Mouse (Mus musculus) forebrain, embryonic 15.5 days (tissue): Measurements from ENCODE around the gene Lman1l. TPM values are rescaled to one million over a fixed set of nuclear protein-coding genes. Genes with fewer than 3 reads are reported as not detected.

Experiments used
- ATAC-seq: fragments of 200-750 bp; cut with Nextera tagmentation; replicated peaks from 2 replicates; pipeline ENCODE4 v1.8.0; 2017; ENCODE audit warnings: mild to moderate bottlenecking, moderate TSS enrichment, moderate library complexity
- H3K27ac ChIP-seq: fragments of 300-500 bp; sonication (generic); replicated peaks from 2 replicates; pipeline ENCODE4 v1.5.1; 2015; ENCODE audit warnings: mild to moderate bottlenecking, inconsistent platforms
- H3K27me3 ChIP-seq: fragments of 300-500 bp; sonication (generic); 2 replicates; pipeline ENCODE4 v1.6.1; 2015; ENCODE audit warnings: inconsistent platforms
- H3K36me3 ChIP-seq: fragments of 300-500 bp; sonication (generic); 2 replicates; pipeline ENCODE4 v1.6.1; 2015; ENCODE audit warnings: mild to moderate bottlenecking, inconsistent platforms
- H3K4me1 ChIP-seq: fragments of 300-500 bp; sonication (generic); 2 replicates; pipeline ENCODE4 v1.6.1; 2015; ENCODE audit warnings: inconsistent platforms
- H3K4me2 ChIP-seq: fragments of 300-500 bp; sonication (generic); replicated peaks from 2 replicates; pipeline ENCODE4 v1.6.1; 2015; ENCODE audit warnings: mild to moderate bottlenecking, inconsistent platforms
- H3K4me3 ChIP-seq: fragments of 300-500 bp; sonication (generic); 2 replicates; pipeline ENCODE4 v1.5.1; 2015; ENCODE audit warnings: mild to moderate bottlenecking, inconsistent platforms
- H3K9ac ChIP-seq: fragments of 300-500 bp; sonication (generic); replicated peaks from 2 replicates; pipeline ENCODE4 v1.6.1; 2015; ENCODE audit warnings: mild to moderate bottlenecking, inconsistent platforms
- H3K9me3 ChIP-seq: fragments of 300-500 bp; sonication (generic); 2 replicates; pipeline ENCODE4 v1.6.1; 2016; ENCODE audit warnings: inconsistent platforms
- WGBS: fragments of 180-500 bp; shearing (Covaris S2); methylation state at CpG from one replicate; pipeline ENCODE4 v1.1.7; 2015; ENCODE audit warnings: mixed read lengths; 5-methylcytosine and 5-hydroxymethylcytosine counted together
- polyA plus RNA-seq: library from polyadenylated mRNA; unstranded; fragments of >200 nt; fragmentation: Nextera tagmentation; extraction: Ambion mirVana; gene quantifications from 2 replicates; pipeline ENCODE4 v1.2.1, GENCODE M21; 2015

The Lman1l gene
- polyA plus RNA-seq, 1 experiment from 2014 or later: not detected

DNA sequence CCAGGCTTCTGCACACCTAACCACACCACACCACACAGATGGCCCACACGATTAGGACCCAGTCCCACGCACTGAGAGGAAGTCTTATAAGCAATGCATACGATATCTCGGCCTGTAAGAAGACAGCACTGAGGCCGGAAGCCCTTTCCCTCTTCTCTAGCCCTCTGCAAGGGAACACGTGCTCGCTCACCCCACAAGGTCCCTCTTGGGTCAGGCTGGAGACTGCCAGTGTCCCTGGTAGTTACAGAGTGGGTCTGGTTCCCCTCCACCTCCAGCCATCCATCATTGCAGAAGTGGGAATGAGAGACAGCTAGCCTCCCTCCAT, 23.2 kb upstream of the Lman1l start:
- no peaks in the 10 kb centered on the region for H3K27me3 ChIP-seq
- peaks cover 60% of the 10 kb centered on the region for H3K4me1 ChIP-seq
- H3K4me3 ChIP-seq: peak overlapping the region; percentile 92
- no peaks in the 10 kb centered on the region; the same call in 1 of the 2 replicates for H3K36me3 ChIP-seq
- peak overlapping the region; percentile 77 for H3K4me2 ChIP-seq
- H3K9me3 ChIP-seq: no peaks in the 10 kb centered on the region
- H3K27ac ChIP-seq: no peak overlapping the region
- no peak for ATAC-seq
- H3K9ac ChIP-seq: peak overlapping the region; percentile 99
- WGBS: 69% methylated on average over 7 of the region's 7 CpGs

DNA sequence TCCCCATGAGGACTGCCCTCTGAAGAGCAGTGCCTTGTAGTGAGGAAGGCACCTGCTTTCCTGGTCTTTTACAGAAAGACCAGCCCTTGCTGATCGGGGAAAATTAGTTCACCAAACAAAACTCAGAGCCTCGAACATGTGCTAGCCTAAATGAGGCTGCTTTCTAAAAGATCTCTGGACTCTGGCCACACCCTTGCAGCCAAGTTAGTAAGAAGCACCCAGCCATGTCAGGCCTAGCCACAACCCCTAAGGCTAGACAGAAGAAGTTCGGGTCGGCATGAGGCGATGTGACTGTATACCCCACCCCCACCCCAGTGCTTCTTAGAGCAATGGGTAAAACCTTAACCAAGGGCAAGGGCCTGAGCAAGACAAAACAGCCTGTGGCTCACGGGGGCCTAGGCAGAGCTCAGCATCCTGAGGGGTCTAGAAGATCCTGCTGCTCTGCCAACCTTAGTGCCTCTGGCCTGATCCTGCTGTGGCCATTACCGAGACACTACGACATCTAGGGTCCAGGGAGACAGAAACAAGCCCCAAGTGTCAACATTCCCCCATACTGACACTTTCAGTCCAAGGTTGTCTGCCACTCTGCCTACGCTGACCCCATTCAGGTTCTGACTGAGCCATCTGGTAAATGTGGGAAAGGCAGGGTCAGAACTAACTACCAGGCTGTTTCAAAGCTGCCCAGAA, 22.7 kb upstream of the Lman1l start:
- Histone ChIP-seq H3K4me1 (peaks cover 65% of the 10 kb centered on the region), H3K9me3 (no peaks in the 10 kb centered on the region), H3K27ac (no peak overlapping the region), H3K27me3 (no peaks in the 10 kb centered on the region), H3K4me3 (peak overlapping the region; percentile 92), H3K36me3 (no peaks in the 10 kb centered on the region; the same call in 1 of the 2 replicates), H3K9ac (peak overlapping the region; percentile 99), H3K4me2 (peak overlapping the region; percentile 77)
- 72% methylated on average over 9 of the region's 9 CpGs for WGBS
- no peak for ATAC-seq

DNA sequence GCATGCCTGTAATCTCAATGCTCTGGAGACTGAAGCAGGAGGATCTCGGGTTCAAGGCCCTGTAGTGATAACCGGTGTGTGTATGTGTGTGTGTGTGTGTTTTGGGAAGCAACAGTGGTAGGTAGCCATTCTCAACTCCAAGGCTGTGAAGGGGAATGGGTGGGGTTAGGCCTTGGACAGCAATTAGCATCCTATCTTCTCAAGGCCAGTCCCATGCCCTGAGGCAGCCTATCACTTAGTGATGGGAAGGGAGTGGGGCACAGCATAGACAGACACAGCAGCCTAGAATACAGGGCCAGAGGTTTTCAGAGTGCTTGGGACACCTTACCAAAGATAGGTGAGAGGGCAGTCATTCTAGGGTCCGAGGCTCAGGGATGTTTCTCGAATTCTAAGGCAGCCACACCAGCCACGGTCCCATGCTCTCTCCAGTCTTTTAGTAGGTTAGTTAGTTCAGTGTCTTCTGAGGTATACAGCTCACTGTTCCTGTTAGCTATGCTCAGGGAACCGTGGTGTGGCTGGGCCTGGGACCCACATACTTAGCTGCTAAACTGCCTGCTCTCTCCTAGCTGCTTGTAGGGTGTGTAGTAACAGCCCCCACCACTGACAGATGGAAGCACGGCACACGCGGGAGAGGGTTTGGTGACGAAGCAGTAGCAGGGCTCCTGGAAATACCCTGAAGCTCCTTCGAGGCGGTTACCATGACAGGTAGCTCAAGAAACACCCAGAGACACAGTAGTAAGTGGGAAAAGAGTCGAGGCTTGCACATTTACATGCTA, 21.4 kb upstream of the Lman1l start:
- H3K36me3 ChIP-seq: no peaks in the 10 kb centered on the region; the same call in 1 of the 2 replicates
- H3K27ac ChIP-seq: no peak overlapping the region
- H3K9ac ChIP-seq: no peak overlapping the region; the same call in 1 of the 2 replicates
- H3K9me3 ChIP-seq: no peaks in the 10 kb centered on the region
- no peak overlapping the region for H3K4me2 ChIP-seq
- H3K4me1 ChIP-seq: peaks cover 78% of the 10 kb centered on the region
- ATAC-seq: no peak
- H3K4me3 ChIP-seq: no peak overlapping the region
- no peaks in the 10 kb centered on the region for H3K27me3 ChIP-seq
- WGBS: 85% methylated on average over 13 of the region's 13 CpGs

DNA sequence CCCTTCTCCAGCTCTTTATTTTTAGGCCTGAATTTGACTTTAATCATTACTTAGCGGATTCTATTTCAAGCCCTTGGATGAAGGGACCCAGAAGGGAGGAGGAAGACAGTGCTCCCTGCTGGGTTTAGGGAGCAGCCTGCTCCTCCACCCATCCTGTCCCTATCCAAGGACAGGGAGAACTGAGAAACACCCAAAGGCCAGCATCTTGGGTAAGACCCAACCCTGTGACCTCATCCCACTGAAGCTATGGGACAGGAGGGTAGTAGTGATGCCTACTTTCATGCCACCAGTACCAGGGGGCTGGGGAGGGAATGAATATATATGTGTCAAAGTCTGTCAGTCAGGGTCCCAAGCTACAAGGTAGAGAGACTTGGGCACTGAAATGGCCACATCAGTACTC, 20.4 kb upstream of the Lman1l start:
- Histone ChIP-seq H3K4me1 (peaks cover 79% of the 10 kb centered on the region), H3K4me3 (no peak overlapping the region), H3K9me3 (no peaks in the 10 kb centered on the region), H3K9ac (peak overlapping the region; percentile 27), H3K4me2 (no peak overlapping the region), H3K36me3 (no peaks in the 10 kb centered on the region; the same call in 1 of the 2 replicates), H3K27me3 (no peaks in the 10 kb centered on the region), H3K27ac (peak overlapping the region; percentile 17; the same call in 1 of the 2 replicates)
- no peak for ATAC-seq
- 92% methylated on average over 1 of the region's 1 CpGs for whole genome bisulfite sequencing

DNA sequence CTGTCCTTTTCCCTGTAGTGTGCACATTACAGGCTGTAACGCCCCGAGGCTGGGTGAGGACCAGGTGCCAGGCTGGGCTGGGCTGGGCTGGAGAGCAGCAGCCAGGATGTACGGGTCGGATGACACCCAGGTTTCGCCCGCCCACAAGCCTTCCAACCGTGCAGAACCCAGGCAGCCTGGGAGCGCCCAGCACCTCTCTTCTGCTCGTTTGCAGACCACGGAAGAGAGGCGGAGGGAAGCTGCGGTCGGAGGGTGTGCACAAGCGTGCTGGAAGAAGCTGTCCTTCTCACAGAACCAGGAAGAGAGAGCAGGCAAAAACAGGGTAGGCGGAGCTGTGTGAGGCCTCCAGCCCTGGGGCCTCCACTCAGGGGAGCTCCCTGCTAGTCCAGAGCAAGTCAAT, 19.8 kb upstream of the Lman1l start:
- peaks cover 76% of the 10 kb centered on the region for H3K4me1 ChIP-seq
- 27% methylated on average over 15 of the region's 15 CpGs for WGBS

DNA sequence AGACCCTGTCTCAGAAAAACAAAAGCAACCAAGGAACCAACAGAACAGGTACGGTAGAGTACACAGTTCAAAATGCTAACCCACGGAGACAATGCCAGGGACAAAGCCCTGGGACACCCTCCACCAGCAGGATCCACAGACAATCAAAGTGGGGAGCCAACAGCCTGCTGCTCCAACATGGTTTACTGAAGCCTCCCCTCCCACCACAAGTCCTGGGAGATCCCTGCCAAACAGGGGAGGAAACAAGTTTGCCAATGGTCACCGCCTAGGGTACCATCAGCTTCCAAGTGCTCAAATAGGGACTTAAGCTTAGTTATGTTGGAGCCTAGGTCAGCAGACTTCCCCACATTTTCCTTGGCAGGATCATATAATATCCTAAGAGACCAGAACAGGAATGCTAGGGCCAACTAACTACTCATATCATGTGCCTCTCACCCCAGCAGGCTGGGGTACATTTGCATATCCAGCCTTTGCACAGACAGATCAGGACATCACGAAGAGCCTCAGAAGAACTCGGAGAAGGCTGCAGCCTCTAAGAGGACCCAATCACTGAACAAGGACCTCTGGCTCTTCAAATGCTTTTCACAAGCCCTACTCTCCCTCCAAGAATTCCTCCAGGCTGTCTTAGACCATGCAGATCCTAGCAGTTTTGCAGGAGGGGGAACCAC, 19.2 kb upstream of the Lman1l start:
- no peak overlapping the region for H3K4me3 ChIP-seq
- no peaks in the 10 kb centered on the region for H3K9me3 ChIP-seq
- no peak for ATAC-seq
- H3K4me1 ChIP-seq: peaks cover 76% of the 10 kb centered on the region
- H3K27me3 ChIP-seq: no peaks in the 10 kb centered on the region
- H3K36me3 ChIP-seq: no peaks in the 10 kb centered on the region; the same call in 1 of the 2 replicates
- peak overlapping the region; percentile 27 for H3K9ac ChIP-seq
- peak overlapping the region; percentile 1; the same call in 1 of the 2 replicates for H3K4me2 ChIP-seq
- peak overlapping the region; percentile 17; the same call in 1 of the 2 replicates for H3K27ac ChIP-seq
- WGBS: 64% methylated on average over 5 of the region's 5 CpGs

More for the DNA sequence above, 19.8 kb upstream of the Lman1l start:
- peak overlapping the region; percentile 1; the same call in 1 of the 2 replicates for H3K4me2 ChIP-seq
- H3K36me3 ChIP-seq: no peaks in the 10 kb centered on the region; the same call in 1 of the 2 replicates
- H3K4me3 ChIP-seq: no peak overlapping the region
- H3K27ac ChIP-seq: peak overlapping the region; percentile 17; the same call in 1 of the 2 replicates
- H3K9ac ChIP-seq: peak overlapping the region; percentile 27
- no peaks in the 10 kb centered on the region for H3K9me3 ChIP-seq
- no peak for ATAC-seq
- no peaks in the 10 kb centered on the region for H3K27me3 ChIP-seq

DNA sequence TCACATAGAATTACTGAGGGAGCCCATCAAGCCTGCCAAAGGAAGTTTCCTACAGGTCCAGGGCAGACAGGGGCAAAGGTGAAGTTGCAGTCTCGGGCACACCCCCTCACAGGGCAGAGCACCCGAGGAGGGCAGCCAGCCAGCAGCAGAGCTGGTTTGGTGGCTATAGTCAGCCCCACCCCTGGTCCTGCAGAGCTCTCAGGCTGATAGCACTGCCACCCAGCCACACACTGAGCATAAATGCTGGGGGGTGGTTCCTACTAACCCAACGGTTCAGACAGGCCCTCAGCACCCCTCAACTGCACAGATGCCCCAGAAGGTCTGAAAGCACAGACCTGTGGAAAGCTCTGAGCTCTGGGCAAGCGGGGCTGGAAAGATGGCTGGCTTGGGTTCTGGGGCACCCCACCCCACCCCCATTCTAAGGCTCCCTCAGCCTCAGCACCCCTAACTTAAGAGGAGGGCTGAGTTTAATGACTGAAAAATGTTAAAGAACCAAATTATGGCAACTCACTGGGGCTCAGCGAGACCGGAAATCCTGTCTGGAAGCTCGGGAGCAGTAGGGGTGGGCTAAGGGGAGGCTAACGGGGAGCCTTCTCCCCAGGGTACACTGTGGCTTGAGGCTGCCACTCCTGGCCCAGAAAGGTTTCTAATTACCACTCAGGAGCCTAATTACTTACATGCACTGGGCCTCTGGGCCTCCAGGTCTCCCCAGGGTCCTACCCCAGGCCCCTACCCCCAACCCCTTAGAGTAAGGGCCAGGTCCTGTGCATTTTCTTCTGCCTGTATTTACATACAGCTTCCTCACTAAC, 18.3 kb upstream of the Lman1l start:
- Histone ChIP-seq H3K4me1 (peaks cover 78% of the 10 kb centered on the region), H3K4me2 (no peak overlapping the region), H3K27ac (0 out of 2 replicates have a peak overlapping the region, but pooled peaks have one; percentile 8), H3K27me3 (no peaks in the 10 kb centered on the region), H3K36me3 (no peaks in the 10 kb centered on the region; the same call in 1 of the 2 replicates), H3K4me3 (no peak overlapping the region), H3K9ac (peak overlapping the region; percentile 11; the same call in 1 of the 2 replicates), H3K9me3 (no peaks in the 10 kb centered on the region)
- ATAC-seq: no peak
- 47% methylated on average over 8 of the region's 8 CpGs for WGBS

DNA sequence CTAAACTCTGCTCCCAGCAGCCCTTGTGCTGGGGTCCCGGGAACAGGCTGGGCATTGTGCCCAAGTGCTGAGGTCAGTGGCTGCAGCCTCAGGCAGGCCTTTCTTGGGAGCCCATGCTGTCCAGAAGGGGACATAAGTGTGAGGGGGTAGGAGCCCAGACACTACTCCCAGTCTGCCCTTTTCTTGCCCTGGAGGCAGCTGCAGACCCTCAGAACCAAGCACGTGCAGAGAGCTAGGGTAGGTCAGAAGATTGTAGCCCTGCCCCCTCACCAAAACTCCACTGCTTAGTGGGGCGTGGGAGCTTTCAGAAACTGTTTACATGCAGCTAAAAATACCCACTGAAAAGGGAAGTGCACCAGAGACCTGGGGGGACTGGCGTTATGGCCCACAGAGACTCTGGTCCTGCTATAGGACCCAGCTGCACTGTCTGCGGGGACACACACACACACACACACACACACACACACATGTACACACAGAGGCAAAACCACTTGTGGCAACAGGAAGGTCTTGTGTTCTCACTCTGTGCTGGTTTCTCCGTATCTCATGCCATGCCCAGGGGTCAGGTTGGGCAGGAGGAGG, 17.3 kb upstream of the Lman1l start:
- 52% methylated on average over 6 of the region's 6 CpGs for WGBS
- no peak overlapping the region for H3K4me3 ChIP-seq
- peak overlapping the region; percentile 47 for H3K27ac ChIP-seq
- no peaks in the 10 kb centered on the region; the same call in 1 of the 2 replicates for H3K36me3 ChIP-seq
- H3K4me1 ChIP-seq: peaks cover 75% of the 10 kb centered on the region
- no peak overlapping the region for H3K4me2 ChIP-seq
- no peaks in the 10 kb centered on the region for H3K9me3 ChIP-seq
- H3K9ac ChIP-seq: no peak overlapping the region
- no peaks in the 10 kb centered on the region for H3K27me3 ChIP-seq
- ATAC-seq: peak; percentile 44; the same call in 1 of the 2 replicates

DNA sequence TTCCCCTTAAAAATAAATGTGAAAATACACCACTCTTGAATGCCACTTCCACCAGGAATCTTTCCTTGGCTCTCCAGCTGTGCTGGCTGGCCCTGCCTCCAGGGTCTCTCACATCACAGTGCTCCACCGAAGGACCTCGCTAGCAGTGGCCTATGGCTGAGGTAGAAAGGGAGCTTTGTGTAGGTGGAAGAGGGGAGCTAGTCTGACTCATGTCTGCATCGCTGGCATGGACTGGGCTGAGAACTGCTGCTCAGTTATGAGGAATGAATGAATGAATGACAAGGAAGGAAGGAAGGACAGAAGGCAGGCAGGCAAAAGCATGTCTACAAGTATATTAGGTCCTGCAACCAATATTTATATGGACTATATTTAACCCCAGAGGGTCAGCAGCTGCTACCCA, 16.7 kb upstream of the Lman1l start:
- no peak for ATAC-seq
- no peak overlapping the region for H3K9ac ChIP-seq
- no peak overlapping the region; the same call in 1 of the 2 replicates for H3K27ac ChIP-seq
- H3K4me1 ChIP-seq: peaks cover 70% of the 10 kb centered on the region
- no peaks in the 10 kb centered on the region; the same call in 1 of the 2 replicates for H3K36me3 ChIP-seq
- H3K4me3 ChIP-seq: no peak overlapping the region
- 64% methylated on average over 3 of the region's 3 CpGs for WGBS
- H3K4me2 ChIP-seq: no peak overlapping the region
- H3K9me3 ChIP-seq: no peaks in the 10 kb centered on the region
- H3K27me3 ChIP-seq: no peaks in the 10 kb centered on the region

DNA sequence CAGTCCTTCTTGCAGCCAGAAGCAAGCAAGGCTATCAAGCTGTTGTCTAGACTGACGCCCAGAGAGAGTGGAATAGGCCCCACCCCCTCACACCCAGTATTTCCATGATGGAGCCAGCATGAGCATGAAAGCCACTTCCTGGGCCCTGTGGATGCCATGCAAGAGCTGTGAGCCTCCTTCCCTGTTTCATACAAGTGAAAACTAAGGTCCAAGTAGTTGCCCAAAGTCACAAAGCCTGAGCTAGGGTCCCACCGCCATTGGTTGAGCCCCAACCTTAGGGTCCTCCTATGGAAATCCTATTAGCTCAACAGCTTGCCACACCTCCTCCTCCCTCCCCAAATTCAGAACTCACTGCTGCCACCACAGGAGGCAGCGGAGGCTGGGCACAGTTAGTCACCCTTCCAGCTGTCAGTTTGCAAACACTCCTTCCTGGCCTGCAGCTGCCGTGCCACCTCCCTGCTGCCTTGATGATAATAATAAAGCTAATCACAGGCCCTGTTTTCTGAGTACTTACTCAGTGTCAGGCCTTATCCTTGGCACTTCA, 13.0 kb upstream of the Lman1l start:
- no peak overlapping the region for H3K4me3 ChIP-seq
- H3K36me3 ChIP-seq: peaks cover 25% of the 10 kb centered on the region
- H3K27ac ChIP-seq: peak overlapping the region; percentile 40; the same call in 1 of the 2 replicates
- no peaks in the 10 kb centered on the region for H3K27me3 ChIP-seq
- no peaks in the 10 kb centered on the region for H3K9me3 ChIP-seq
- no peak overlapping the region for H3K4me2 ChIP-seq
- H3K4me1 ChIP-seq: peaks cover 33% of the 10 kb centered on the region
- no peak for ATAC-seq
- WGBS: 32% methylated on average over 4 of the region's 4 CpGs
- no peak overlapping the region for H3K9ac ChIP-seq
